Mouse (Mus musculus) midbrain, postnatal 0 days (tissue): Measurements from ENCODE around the gene Ulk3. TPM values are rescaled to one million over a fixed set of nuclear protein-coding genes. Genes with fewer than 3 reads are reported as not detected.

ENCODE experiments used
- ATAC-seq: fragments of 200-750 bp; cut with Nextera tagmentation; 2 replicates; pipeline ENCODE4 v1.8.0; 2017; ENCODE audit warnings: moderate number of reproducible peaks, mild to moderate bottlenecking, moderate TSS enrichment, moderate library complexity; ENCODE audit not compliant: low FRiP score
- DNase-seq: peaks from one replicate; pipeline ENCODE4 v3.0.0-alpha.2; 2015; ENCODE audit warnings: low spot score
- H3K27ac ChIP-seq: fragments of 300-500 bp; sonication (generic); 2 replicates; pipeline ENCODE4 v1.5.1; 2014; ENCODE audit warnings: low read depth, mild to moderate bottlenecking, low read length, mixed read lengths
- H3K27me3 ChIP-seq: fragments of 300-500 bp; sonication (generic); 2 replicates; pipeline ENCODE4 v1.6.1; 2014; ENCODE audit warnings: low read length, control low read depth, mixed read lengths; ENCODE audit not compliant: insufficient read depth
- H3K36me3 ChIP-seq: fragments of 300-500 bp; sonication (generic); 2 replicates; pipeline ENCODE4 v1.6.1; 2014; ENCODE audit warnings: low read length, control low read depth, mixed read lengths; ENCODE audit not compliant: insufficient read depth
- H3K4me1 ChIP-seq: fragments of 300-500 bp; sonication (generic); 2 replicates; pipeline ENCODE4 v1.6.1; 2014; ENCODE audit warnings: mild to moderate bottlenecking, control low read depth, antibody characterized with exemption, low read length, mixed read lengths; ENCODE audit not compliant: insufficient read depth
- H3K4me2 ChIP-seq: fragments of 300-500 bp; sonication (generic); 2 replicates; pipeline ENCODE4 v1.6.1; 2014; ENCODE audit warnings: low read depth, mild to moderate bottlenecking, low read length, mixed read lengths; ENCODE audit not compliant: poor library complexity, severe bottlenecking
- H3K4me3 ChIP-seq: fragments of 300-500 bp; sonication (generic); 2 replicates; pipeline ENCODE4 v1.5.1; 2014; ENCODE audit warnings: low read depth, mild to moderate bottlenecking, low read length, moderate library complexity
- H3K9ac ChIP-seq: fragments of 300-500 bp; sonication (generic); replicated peaks from 2 replicates; pipeline ENCODE4 v1.6.1; 2014; ENCODE audit warnings: mild to moderate bottlenecking, low read length, moderate library complexity, mixed read lengths; ENCODE audit not compliant: poor library complexity, severe bottlenecking
- H3K9me3 ChIP-seq: fragments of 300-500 bp; sonication (generic); 2 replicates; pipeline ENCODE4 v1.6.1; 2016; ENCODE audit warnings: low read length, control low read depth
- CTCF ChIP-seq: IDR thresholded peaks from 2 replicates; pipeline ENCODE4 v1.5.1; 2016; ENCODE audit warnings: antibody characterized with exemption, mild to moderate bottlenecking
- WGBS: fragments of 180-500 bp; shearing (Covaris S2); extraction: QIAGEN DNeasy Blood & Tissue Kit; methylation state at CpG from one replicate; pipeline ENCODE4 v1.1.7; 2014; 5-methylcytosine and 5-hydroxymethylcytosine counted together
- polyA plus RNA-seq: library from polyadenylated mRNA; unstranded; fragments of >200 nt; fragmentation: Nextera tagmentation; extraction: Ambion mirVana; gene quantifications from 2 replicates; pipeline ENCODE4 v1.2.1, GENCODE M21; 2015
- total RNA-seq: library from RNA; depleted of rRNA; stranded (reverse); fragments of >200 nt; gene quantifications from 2 replicates; pipeline ENCODE4 v1.2.3, GENCODE M21; 2014

Ulk3 gene
- total and polyA plus RNA-seq, 2 experiments from 2014 or later, result 18.9 to 19.9 TPM

- no peak for ATAC-seq
- WGBS, result 88% methylated on average over 8 of the region's 8 CpGs
- no peak overlapping the region for H3K9ac ChIP-seq
Measured at GRCm38 (mm10) chr9:57597265-57597664, 8.0 kb downstream of the Ulk3 start.

GRCm38 (mm10) chr9:57597929-57598382 lies 8.7 kb downstream of the Ulk3 start:
- no peak overlapping the region for H3K4me3 ChIP-seq
- H3K36me3 ChIP-seq, result peaks cover 24% of the 10 kb centered on the region
- DNase-seq (no peak), ATAC-seq (0 out of 2 replicates have a peak, but pooled peaks have one; percentile 14)
- no peak for TF ChIP-seq CTCF
- no peak overlapping the region for H3K27ac ChIP-seq
- no peaks in the 10 kb centered on the region for H3K9me3 ChIP-seq
- 15% methylated on average over 4 of the region's 4 CpGs for WGBS
- H3K4me2 ChIP-seq, result no peak overlapping the region
- H3K27me3 ChIP-seq, result no peaks in the 10 kb centered on the region
- no peaks in the 10 kb centered on the region for H3K4me1 ChIP-seq
- no peak overlapping the region for H3K9ac ChIP-seq

More at GRCm38 (mm10) chr9:57597265-57597664, 8.0 kb downstream of the Ulk3 start:
- Histone ChIP-seq H3K9me3 (no peaks in the 10 kb centered on the region), H3K4me1 (no peaks in the 10 kb centered on the region), H3K4me2 (no peak overlapping the region), H3K36me3 (peaks cover 25% of the 10 kb centered on the region), H3K4me3 (no peak overlapping the region), H3K27ac (no peak overlapping the region), H3K27me3 (no peaks in the 10 kb centered on the region)
- no peak for DNase-seq
- TF ChIP-seq CTCF, result no peak

GRCm38 (mm10) chr9:57598851-57599563 lies 9.8 kb downstream of the Ulk3 start:
- H3K27me3 ChIP-seq, result no peaks in the 10 kb centered on the region
- TF ChIP-seq CTCF, result no peak
- H3K27ac ChIP-seq, result no peak overlapping the region
- H3K4me2 ChIP-seq, result no peak overlapping the region
- H3K36me3 ChIP-seq, result peaks cover 14% of the 10 kb centered on the region
- no peak overlapping the region for H3K9ac ChIP-seq
- DNase-seq, result no peak
- no peak overlapping the region for H3K4me3 ChIP-seq
- no peak for ATAC-seq
- 29% methylated on average over 8 of the region's 8 CpGs for WGBS
- no peaks in the 10 kb centered on the region for H3K4me1 ChIP-seq
- no peaks in the 10 kb centered on the region for H3K9me3 ChIP-seq

- H3K27ac ChIP-seq, result no peak overlapping the region
- H3K9ac ChIP-seq, result no peak overlapping the region
- H3K4me2 ChIP-seq, result no peak overlapping the region
- H3K4me1 ChIP-seq, result peaks cover 2% of the 10 kb centered on the region; the same call in 1 of the 2 replicates
- DNase-seq, result no peak
- no peak overlapping the region for H3K4me3 ChIP-seq
- H3K9me3 ChIP-seq, result no peaks in the 10 kb centered on the region
- no peak for TF ChIP-seq CTCF
- no peaks in the 10 kb centered on the region for H3K36me3 ChIP-seq
- H3K27me3 ChIP-seq, result no peaks in the 10 kb centered on the region
- 12% methylated on average over 3 of the region's 3 CpGs for WGBS
- no peak for ATAC-seq
Measured at GRCm38 (mm10) chr9:57600620-57601352, 11.5 kb downstream of the Ulk3 start.

GRCm38 (mm10) chr9:57601353-57601706 lies 12.1 kb downstream of the Ulk3 start:
- 68% methylated on average over 2 of the region's 2 CpGs for WGBS
- Histone ChIP-seq H3K27me3 (no peaks in the 10 kb centered on the region), H3K4me3 (no peak overlapping the region), H3K4me2 (no peak overlapping the region), H3K27ac (no peak overlapping the region), H3K9ac (no peak overlapping the region), H3K4me1 (peaks cover 7% of the 10 kb centered on the region), H3K9me3 (no peaks in the 10 kb centered on the region), H3K36me3 (no peaks in the 10 kb centered on the region)
- DNase-seq, result peak; percentile 79
- no peak for TF ChIP-seq CTCF
- ATAC-seq, result no peak

- Histone ChIP-seq H3K4me1 (peaks cover 8% of the 10 kb centered on the region), H3K36me3 (no peaks in the 10 kb centered on the region), H3K4me2 (no peak overlapping the region), H3K27ac (no peak overlapping the region), H3K9ac (no peak overlapping the region), H3K9me3 (no peaks in the 10 kb centered on the region), H3K4me3 (no peak overlapping the region), H3K27me3 (no peaks in the 10 kb centered on the region)
- 65% methylated on average over 8 of the region's 8 CpGs for WGBS
- TF ChIP-seq CTCF, result no peak
- ATAC-seq (no peak), DNase-seq (no peak)
Measured at GRCm38 (mm10) chr9:57602098-57602497, 12.8 kb downstream of the Ulk3 start.
